Mouse (Mus musculus): ENCODE measurements around the gene C130026I21Rik.
"Not testable (repeated sequence)": the region's sequence is repeated elsewhere in the genome, so short reads cannot be mapped to it uniquely, and the experiment has no call there.

GRCm38 (mm10) chr1:85258634-85259033, 11.7 kb downstream of the C130026I21Rik start:
- TF ChIP-seq GATA1 (IDR thresholded peaks at IDR 0.05; ENCODE audit: borderline replicate concordance, low read length); FLI1 (IDR thresholded peaks at IDR 0.05; ENCODE audit: low read length): not testable (repeated sequence)
